Mouse (Mus musculus): ENCODE measurements around the gene Aurkb.

Aurkb gene

DNA sequence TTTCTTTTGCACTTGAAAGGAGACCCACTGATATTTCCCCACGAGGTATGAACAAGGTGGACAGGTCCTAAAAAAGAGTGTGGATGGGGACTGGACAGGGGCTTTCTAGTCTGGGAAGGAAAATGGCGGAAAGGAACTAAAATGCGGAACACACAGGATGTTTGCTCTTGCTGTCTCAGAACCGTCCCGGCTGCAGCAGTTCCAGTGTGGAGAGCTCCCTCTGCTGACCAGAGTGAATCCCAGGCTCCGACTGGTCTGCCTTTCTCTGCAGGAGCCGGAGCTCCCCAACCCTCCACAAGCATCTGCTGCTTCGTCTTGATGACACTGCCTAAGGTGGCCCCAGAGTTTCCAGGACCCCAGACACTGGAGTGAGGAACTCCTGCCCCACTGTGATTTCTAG, 9.6 kb upstream of the Aurkb start:
- CTCF ChIA-PET = no interaction called here

- CTCF ChIA-PET = no interaction called here
Measured at GRCm38 (mm10) chr11:69036486-69037230, 8.8 kb upstream of the Aurkb start.

DNA sequence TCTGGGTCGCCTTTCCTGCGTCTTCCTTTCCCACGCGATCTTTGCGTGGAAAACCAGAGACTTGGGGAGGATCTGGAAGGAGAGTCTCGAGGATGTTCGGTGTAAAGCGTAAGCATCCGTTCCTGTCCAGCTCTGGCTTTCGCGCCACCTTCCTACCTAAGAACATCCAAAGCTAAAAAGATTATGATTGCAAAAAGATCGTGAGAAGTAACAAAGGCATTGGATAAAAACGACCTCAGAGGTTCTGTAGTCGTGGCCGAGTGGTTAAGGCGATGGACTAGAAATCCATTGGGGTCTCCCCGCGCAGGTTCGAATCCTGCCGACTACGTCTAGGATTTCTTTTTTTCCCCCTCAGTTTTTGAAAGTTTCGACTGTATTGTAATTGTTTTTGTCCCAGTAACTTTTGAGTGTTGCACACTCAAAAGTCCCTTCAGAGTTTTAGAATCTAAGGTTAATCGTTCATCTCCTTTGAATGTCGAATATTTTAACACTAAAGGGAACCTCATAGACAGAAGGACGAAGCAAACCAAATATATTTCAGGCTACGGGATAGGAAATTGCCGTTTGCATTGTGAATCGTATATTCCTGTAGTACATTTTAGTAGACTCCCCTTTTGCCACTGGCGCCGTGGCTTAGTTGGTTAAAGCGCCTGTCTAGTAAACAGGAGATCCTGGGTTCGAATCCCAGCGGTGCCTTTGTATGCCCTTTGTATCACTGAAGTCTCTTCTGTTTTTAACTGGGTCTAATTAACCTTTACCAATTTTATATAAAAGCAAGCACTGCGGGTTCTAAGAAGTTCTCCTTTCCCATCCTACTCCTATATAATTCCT, 8.0 kb upstream of the Aurkb start:
- CTCF ChIA-PET = no interaction called here

GRCm38 (mm10) chr11:69038173-69038572, 7.3 kb upstream of the Aurkb start:
- CTCF ChIA-PET = no interaction called here

DNA sequence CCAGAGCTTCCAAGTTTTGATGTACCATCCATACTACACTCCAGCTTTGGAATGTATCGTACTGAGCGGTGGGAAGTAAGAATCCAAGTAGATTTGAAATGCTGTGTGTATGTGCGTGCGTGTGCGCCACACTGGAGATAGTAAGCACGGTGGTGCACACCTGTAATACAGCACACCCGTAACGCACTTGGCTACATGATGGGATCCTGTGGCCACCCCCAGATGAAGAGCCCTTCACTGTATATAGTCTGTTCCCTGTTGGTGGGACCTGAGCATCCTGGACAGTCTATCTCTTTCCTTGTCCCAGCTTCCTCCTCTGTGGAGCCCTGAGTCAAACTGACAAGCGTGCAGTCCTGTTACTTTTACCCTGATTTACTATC, 938 bp downstream of the Aurkb start:
- CTCF ChIA-PET = interaction anchor here (0.6 to 1.4 kb wide), 2 partner anchors 20 to 75 kb away, joined by 4 to 13 read pairs; no protein-coding TSS in a partner anchor

GRCm38 (mm10) chr11:69047592-69047991, 2.1 kb downstream of the Aurkb start:
- CTCF ChIA-PET = no interaction called here

- CTCF ChIA-PET = no interaction called here
Measured at GRCm38 (mm10) chr11:69048151-69048550, 2.7 kb downstream of the Aurkb start.

DNA sequence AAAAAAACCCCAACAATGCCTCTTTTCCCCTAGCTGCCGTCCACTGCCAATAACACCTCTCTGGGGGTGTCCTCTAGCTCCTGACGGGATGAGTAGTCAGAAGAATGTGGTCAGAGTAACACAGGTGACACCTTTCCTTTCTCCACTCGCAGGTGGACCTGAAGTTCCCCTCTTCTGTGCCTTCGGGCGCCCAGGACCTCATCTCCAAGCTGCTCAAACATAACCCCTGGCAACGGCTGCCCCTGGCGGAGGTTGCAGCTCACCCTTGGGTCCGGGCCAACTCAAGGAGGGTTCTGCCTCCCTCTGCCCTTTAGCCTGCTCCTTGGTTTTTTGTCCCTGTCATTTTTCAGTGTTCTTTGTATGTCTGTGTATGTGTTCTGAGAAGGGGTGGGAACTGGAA, 5.3 kb downstream of the Aurkb start:
- CTCF ChIA-PET = interaction anchor here (0.5 kb wide), 1 partner anchor 71 kb away, joined by 7 read pairs; the partner anchor contains the start of gene 9130213A22Rik

GRCm38 (mm10) chr11:69051771-69052170, 6.3 kb downstream of the Aurkb start:
- CTCF ChIA-PET = no interaction called here

DNA sequence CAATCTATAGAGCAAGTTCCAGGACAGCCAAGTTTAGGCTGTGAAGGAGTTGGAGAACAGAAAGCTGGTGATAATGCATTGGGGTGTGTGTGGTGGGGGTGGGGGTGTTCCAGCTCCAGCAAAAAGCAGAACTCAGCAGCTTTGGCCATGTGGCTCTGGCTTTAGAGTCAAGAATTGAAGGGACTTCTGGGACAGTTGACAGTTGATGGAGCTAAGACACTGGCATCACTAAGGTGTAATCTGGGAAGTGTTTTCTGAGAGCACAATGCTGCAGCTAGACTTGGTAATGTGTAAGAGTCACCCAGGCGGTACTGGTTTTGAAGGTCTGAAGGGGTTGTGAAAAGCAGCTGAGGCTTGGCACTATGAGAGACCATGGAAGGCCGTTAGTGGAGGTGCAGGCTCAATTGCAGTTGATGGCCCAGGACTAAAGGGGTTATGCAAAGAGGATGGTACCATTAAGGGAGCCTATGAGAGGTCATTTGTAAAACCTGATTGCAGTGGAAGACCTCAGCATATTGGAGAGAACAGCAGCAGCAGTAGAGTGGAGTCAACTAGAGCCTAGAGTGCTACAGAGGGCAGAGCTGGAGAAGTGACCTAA, 7.5 kb downstream of the Aurkb start:
- CTCF ChIA-PET = interaction anchor here (0.7 kb wide), 1 partner anchor 325 kb away, joined by 3 read pairs; no protein-coding TSS in a partner anchor

DNA sequence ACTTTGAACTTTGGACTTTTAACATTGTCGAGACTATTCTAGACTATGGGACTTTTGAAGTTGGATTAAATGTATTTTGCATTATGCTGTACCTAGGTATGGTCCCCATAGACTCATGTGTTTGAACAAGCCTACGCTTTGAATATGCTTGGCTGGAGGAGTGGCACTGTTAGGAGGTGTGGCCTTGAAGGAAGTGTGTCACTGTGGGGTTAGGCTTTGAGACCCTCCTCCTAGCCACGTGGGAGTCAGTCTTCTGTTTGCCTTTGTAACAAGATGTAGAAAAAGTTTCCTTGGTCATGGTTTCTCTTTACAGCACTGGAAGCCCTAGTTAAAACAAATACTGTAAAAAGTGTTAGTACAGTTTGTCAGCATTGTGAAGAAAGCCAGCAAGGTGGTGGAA, 8.4 kb downstream of the Aurkb start:
- CTCF ChIA-PET = no interaction called here

GRCm38 (mm10) chr11:69058265-69058664, 12.8 kb downstream of the Aurkb start:
- CTCF ChIA-PET = no interaction called here

DNA sequence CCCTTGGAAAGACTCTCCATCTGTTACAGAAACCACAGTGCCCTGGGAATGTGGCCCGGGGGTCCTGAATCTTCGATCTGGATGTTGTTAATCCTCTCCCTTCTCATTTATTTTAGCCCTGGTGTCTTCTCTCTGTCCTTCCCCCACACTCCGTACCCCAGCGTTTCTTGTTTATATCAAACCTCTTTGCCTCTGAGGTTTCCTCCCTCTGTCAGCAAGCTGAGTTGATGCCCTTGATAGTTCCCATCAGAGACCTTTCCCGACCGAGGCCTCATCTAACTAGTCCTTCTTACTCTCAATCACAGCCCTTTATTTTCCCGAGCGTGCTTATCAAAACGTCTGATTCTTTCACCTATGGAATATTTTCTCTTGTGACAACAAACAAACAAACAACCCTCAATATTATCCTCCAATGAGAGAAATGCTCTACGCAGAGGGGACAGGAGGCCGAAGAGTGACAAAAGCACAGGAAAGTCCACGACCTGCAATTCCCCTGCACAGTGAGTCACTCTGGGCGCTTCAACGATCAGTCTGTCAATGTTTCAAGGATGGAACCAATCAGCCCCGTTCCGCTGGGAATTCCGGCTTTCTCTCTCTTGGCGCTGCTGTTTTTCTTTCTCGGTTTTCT, 13.4 kb downstream of the Aurkb start:
- CTCF ChIA-PET = interaction anchor here (0.6 to 1.5 kb wide), 2 partner anchors 18 to 1042 kb away, joined by 3 to 5 read pairs; no protein-coding TSS in a partner anchor

DNA sequence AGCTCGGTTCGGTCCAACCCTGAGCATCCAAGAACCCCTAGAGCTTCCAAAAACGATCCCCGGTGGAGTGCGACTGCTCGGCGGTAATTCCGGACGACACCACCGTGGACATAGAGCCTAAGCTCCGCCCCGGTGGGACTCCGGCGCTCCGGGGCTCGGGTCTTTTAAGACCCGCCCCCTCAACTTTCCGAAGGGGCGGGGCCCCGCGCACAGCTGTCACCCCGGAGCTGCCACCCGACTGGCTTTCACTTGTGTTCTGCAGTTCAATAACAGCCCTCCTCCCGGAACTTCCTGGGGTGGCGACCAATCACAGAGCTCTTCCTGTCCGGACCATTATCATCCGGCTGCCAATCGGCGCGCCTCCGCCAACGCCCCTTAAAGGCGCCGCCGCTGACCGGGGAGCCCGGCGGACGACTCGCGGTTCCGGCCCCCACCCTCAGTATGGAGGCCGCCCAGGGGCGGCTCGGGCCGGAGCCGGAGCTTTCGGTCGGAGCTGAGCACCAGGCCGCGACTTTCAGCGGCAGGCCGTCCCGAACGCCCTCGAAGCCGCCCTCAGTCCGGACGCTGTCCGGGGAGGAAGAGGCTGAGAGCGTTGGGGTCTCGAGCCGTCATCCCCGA, 14.0 kb downstream of the Aurkb start, which contains the start of gene Borcs6:
Borcs6 (plus strand) TSS at position 361 of the 618 bp plus-strand sequence.
- CTCF ChIA-PET = interaction anchor here (0.6 to 1.5 kb wide), 2 partner anchors 19 to 1041 kb away, joined by 3 to 5 read pairs; no protein-coding TSS in a partner anchor

DNA sequence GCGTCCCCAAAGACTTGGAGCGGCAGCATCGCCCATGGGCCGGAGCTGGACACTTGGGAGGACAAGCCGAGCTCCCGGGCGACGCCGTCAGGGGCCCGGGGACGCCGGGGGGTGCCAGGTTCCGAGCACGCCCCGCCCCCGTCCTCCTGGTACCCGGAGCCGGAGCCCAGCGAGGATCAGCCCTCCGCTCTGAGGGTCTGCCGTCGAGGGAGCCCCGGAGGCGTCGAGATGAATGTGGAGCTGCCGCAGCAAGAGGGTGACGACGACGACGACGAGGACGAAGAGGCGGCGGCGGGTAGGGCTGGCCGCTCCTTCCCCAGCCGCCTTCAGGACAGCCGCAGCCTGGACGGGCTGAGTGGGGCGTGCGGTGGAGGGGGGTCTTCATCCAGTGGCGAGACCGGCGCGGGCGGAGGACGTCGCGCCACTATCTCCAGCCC, 14.5 kb downstream of the Aurkb start:
- CTCF ChIA-PET = interaction anchor here (1.5 kb wide), 1 partner anchor 19 kb away, joined by 5 read pairs; no protein-coding TSS in a partner anchor

GRCm38 (mm10) chr11:69060448-69061254, 15.2 kb downstream of the Aurkb start:
- CTCF ChIA-PET = interaction anchor here (0.5 to 1.5 kb wide), 4 partner anchors 19 to 44 kb away, joined by 3 to 6 read pairs (median 4); no protein-coding TSS in a partner anchor

DNA sequence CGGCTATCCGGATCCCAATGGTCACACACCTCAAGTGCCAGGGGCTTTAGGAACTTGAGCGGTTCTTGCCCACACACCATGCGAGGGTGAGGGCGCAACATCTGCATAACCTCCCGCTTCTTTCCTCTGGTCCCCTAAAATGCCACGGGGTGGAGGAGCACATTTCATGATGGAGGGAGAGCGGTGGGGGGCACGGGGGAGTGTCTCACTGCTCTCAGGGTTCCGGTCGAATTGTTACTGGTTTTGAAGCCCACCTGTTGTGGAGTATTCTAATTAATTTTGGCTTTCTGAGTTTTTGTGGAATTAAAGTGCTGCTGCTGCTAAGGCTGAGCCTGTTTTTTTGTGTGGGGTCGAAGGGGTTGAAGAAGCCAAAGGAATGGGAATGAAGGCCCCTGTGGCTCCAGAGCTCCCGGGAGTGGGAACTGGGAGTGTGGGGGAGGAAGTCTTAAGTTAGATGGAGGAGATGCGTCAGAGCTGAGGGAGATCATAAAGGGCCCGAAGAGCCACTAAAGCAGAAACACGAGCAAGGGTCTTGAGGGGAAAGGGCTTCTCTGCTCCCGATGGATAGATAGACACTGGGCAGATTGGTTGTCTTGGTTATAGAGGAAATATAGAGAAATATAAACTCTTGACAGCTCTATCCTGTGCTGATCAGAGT, 15.9 kb downstream of the Aurkb start:
- CTCF ChIA-PET = interaction anchor here (0.6 to 0.9 kb wide), 2 partner anchors 20 to 32 kb away, joined by 3 to 6 read pairs; no protein-coding TSS in a partner anchor

GRCm38 (mm10) chr11:69062194-69062760, 16.8 kb downstream of the Aurkb start:
- CTCF ChIA-PET = interaction anchor here (0.9 to 1.8 kb wide), 2 partner anchors 21 to 60 kb away, joined by 4 to 6 read pairs; partner anchors contain the start of gene 9130213A22Rik

DNA sequence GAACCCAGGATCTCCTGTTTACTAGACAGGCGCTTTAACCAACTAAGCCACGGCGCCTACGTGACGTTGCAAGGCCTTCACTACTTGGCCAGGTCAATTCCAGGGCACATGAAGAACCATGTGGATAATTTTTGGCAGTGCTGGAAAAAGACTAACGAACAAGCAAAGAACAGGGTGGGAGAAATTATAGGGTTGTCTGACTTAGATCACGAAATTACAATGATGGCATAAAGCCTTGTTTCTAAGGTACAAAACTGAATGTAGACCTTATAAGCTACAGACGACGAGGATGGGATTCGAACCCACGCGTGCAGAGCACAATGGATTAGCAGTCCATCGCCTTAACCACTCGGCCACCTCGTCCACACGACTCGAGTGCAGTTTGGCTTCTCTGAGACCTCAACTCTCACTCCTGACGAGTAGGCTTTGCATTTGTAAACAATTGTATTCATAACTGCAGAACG, 17.3 kb downstream of the Aurkb start:
- CTCF ChIA-PET = interaction anchor here (0.6 to 1.8 kb wide), 4 partner anchors 21 to 137 kb away, joined by 3 to 8 read pairs (median 5); partner anchors contain the start of gene 9130213A22Rik
